Mouse (Mus musculus): ENCODE results near the gene Gm4756. TPM values are rescaled to one million over a fixed set of nuclear protein-coding genes. Genes with fewer than 3 reads are reported as not detected.

Gm4756 gene
- polyA plus RNA-seq, 1 experiment: 10.6 TPM

DNA sequence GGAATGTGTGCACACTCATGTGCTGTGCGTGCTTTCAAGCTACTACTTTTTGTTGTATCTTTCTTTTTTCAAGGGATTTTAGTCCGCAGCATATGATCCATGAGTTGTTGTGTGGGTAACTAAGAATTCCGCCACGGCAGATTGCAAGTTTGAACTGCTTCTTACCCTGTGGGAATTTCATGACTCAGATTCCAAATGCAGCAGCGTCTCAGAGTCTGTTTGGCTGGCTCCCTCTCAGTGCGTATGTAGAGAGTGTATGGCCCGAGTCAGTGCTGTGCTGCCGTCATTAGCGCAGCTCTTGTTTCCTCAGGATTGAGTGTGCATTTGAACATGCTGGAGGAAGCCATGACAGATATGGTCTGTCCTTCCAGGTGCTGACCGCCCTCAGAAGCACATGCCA lies 110.9 kb downstream of the Gm4756 start:
- peaks cover 15% of the 10 kb centered on the region for H3K36me3 ChIP-seq (ENCODE audit: control insufficient read depth, insufficient read depth, low read length, poor library complexity, severe bottlenecking)
- TF ChIP-seq CTCF (IDR thresholded peaks at IDR 0.05; ENCODE audit: low read depth, low read length) (no peak), EP300 (IDR thresholded peaks at IDR 0.05; ENCODE audit: insufficient read depth, low read depth, low read length) (no peak), POLR2A (IDR thresholded peaks at IDR 0.05; ENCODE audit: insufficient read depth, low read length) (no peak)
- H3K4me3 ChIP-seq (ENCODE audit: low read depth, low read length): no peak overlapping the region
- H3K4me1 ChIP-seq (ENCODE audit: control insufficient read depth, insufficient read depth, low read length): no peaks in the 10 kb centered on the region
- no peak overlapping the region for H3K9ac ChIP-seq (ENCODE audit: low read depth, poor library complexity, severe bottlenecking)
- no peak overlapping the region for H3K27ac ChIP-seq (ENCODE audit: insufficient read depth, low read length)
- no peaks in the 10 kb centered on the region for H3K27me3 ChIP-seq (ENCODE audit: control insufficient read depth, insufficient read depth, low read length, poor library complexity, severe bottlenecking)
- no peaks in the 10 kb centered on the region for H3K9me3 ChIP-seq (replicated peaks; ENCODE audit: control insufficient read depth, insufficient read depth, low read length, poor library complexity, severe bottlenecking)

DNA sequence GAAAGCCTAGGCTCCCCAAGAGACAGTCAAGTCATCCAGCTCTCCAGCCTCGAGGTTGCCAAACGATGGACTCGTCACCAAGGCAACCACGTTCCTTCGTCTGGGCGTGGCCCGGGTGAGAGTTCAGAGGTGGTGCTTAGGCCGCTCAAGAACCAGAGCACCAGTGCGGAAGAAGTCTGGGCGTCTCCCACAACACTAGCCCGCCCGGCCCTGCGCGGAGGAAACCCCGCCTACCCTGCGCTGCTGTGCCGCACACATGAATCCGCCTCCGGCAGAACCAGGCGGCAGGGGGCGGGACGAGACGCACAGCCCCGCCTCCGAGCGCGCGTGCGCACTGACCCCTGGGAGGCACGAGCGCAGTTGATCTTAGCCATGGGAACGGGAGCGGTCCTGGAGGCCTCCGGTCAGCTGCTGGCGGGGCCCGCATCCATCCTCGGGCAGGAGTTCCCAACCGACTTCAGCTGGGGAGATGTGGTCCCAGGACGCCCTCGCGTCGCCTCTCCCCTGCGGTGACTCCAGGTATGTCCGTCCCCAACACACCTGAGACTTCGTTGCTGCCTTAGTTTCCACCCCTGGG lies 113.4 kb downstream of the Gm4756 start, which contains the start of gene Pcnx4:
Gene Pcnx4 (plus strand): TSS at position 363 of the 577 bp plus-strand sequence.
- Histone ChIP-seq H3K9me3 (replicated peaks; ENCODE audit: control insufficient read depth, insufficient read depth, low read length, poor library complexity, severe bottlenecking) (no peaks in the 10 kb centered on the region), H3K27ac (ENCODE audit: insufficient read depth, low read length) (no peak within 1 kb of the TSS), H3K27me3 (ENCODE audit: control insufficient read depth, insufficient read depth, low read length, poor library complexity, severe bottlenecking) (no peaks in the 10 kb centered on the region), H3K4me1 (ENCODE audit: control insufficient read depth, insufficient read depth, low read length) (no peaks in the 10 kb centered on the region), H3K4me3 (ENCODE audit: low read depth, low read length) (peak within 1 kb of the TSS; percentile 83), H3K9ac (ENCODE audit: low read depth, poor library complexity, severe bottlenecking) (peak within 1 kb of the TSS; percentile 37), H3K36me3 (ENCODE audit: control insufficient read depth, insufficient read depth, low read length, poor library complexity, severe bottlenecking) (peaks cover 5% of the 10 kb centered on the region; the same call in 1 of the 2 replicates)
- peak; percentile 71; the same call in 1 of the 2 replicates for TF ChIP-seq EP300 (IDR thresholded peaks at IDR 0.05; ENCODE audit: insufficient read depth, low read depth, low read length)
- TF ChIP-seq POLR2A (IDR thresholded peaks at IDR 0.05; ENCODE audit: insufficient read depth, low read length): peak; percentile 66
- no peak for TF ChIP-seq CTCF (IDR thresholded peaks at IDR 0.05; ENCODE audit: low read depth, low read length)

DNA sequence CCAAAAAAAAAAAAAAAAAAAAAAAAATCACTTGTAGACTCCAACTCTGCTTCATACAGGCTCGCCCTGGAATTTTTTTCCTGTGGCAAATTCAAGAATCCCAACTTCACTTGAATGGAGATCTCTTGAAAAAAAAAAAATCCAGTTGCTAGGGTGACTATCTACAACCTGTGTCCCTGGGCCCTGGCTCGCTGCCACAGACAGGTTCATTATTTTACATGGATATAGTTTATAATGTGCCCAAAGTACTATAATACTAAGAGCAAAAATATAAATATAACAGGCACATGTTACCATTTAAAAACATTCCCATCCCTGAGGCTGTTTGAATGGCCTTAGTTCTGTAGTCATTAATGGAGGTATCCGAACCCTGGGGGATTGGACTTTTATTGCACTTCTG lies 113.9 kb downstream of the Gm4756 start:
- H3K9ac ChIP-seq (ENCODE audit: low read depth, poor library complexity, severe bottlenecking): no peak overlapping the region
- H3K9me3 ChIP-seq (replicated peaks; ENCODE audit: control insufficient read depth, insufficient read depth, low read length, poor library complexity, severe bottlenecking): no peaks in the 10 kb centered on the region
- TF ChIP-seq CTCF (IDR thresholded peaks at IDR 0.05; ENCODE audit: low read depth, low read length): no peak
- no peak for TF ChIP-seq POLR2A (IDR thresholded peaks at IDR 0.05; ENCODE audit: insufficient read depth, low read length)
- no peak for TF ChIP-seq EP300 (IDR thresholded peaks at IDR 0.05; ENCODE audit: insufficient read depth, low read depth, low read length)
- no peak overlapping the region for H3K27ac ChIP-seq (ENCODE audit: insufficient read depth, low read length)
- H3K36me3 ChIP-seq (ENCODE audit: control insufficient read depth, insufficient read depth, low read length, poor library complexity, severe bottlenecking): peaks cover 5% of the 10 kb centered on the region; the same call in 1 of the 2 replicates
- no peak overlapping the region for H3K4me3 ChIP-seq (ENCODE audit: low read depth, low read length)
- no peaks in the 10 kb centered on the region for H3K4me1 ChIP-seq (ENCODE audit: control insufficient read depth, insufficient read depth, low read length)
- H3K27me3 ChIP-seq (ENCODE audit: control insufficient read depth, insufficient read depth, low read length, poor library complexity, severe bottlenecking): no peaks in the 10 kb centered on the region

DNA sequence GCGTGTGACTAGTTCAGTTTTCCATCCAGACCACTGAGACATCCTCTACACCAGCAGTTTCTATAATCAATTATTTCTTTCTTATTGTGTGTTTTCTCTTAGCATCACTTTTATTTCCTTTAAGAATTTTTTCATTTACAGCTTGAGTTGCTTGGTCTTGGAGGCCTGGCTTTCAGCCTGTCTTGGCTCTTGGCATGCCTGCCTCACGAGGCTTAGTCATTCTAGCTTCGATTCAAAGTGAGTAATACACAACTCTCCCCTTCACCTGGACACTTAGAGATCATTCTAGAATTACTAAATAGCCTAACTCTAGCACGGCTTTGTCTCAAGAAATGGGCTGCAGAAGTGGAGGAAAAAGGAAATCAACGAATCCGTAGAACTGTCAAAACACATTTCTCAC lies 115.5 kb downstream of the Gm4756 start:
- peaks cover 3% of the 10 kb centered on the region; the same call in 1 of the 2 replicates for H3K36me3 ChIP-seq (ENCODE audit: control insufficient read depth, insufficient read depth, low read length, poor library complexity, severe bottlenecking)
- peaks cover 6% of the 10 kb centered on the region for H3K9me3 ChIP-seq (replicated peaks; ENCODE audit: control insufficient read depth, insufficient read depth, low read length, poor library complexity, severe bottlenecking)
- H3K27me3 ChIP-seq (ENCODE audit: control insufficient read depth, insufficient read depth, low read length, poor library complexity, severe bottlenecking): no peaks in the 10 kb centered on the region
- no peaks in the 10 kb centered on the region for H3K4me1 ChIP-seq (ENCODE audit: control insufficient read depth, insufficient read depth, low read length)
- no peak overlapping the region for H3K27ac ChIP-seq (ENCODE audit: insufficient read depth, low read length)
- no peak overlapping the region for H3K4me3 ChIP-seq (ENCODE audit: low read depth, low read length)
- TF ChIP-seq CTCF (IDR thresholded peaks at IDR 0.05; ENCODE audit: low read depth, low read length) (no peak), EP300 (IDR thresholded peaks at IDR 0.05; ENCODE audit: insufficient read depth, low read depth, low read length) (no peak), POLR2A (IDR thresholded peaks at IDR 0.05; ENCODE audit: insufficient read depth, low read length) (no peak)
- H3K9ac ChIP-seq (ENCODE audit: low read depth, poor library complexity, severe bottlenecking): no peak overlapping the region

DNA sequence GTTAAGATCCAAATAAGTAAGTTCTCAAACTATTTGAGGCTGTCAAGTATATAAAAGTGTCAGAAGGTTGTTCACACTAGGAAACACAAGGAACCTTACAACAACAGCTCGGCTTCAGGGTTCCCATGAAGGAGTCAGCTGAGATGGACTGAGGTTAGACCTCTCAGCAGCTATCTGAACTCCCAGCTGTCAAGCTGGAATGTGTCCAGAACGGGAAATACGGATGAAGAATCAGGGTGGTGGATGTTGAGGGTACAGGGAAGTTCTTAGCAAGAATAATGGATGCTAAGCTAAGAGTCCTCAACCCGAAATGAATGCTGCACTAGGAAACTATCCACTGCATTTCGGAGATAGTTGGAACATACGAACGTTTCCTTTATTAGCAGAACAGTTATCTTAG lies 117.2 kb downstream of the Gm4756 start:
- H3K4me1 ChIP-seq (ENCODE audit: control insufficient read depth, insufficient read depth, low read length): no peaks in the 10 kb centered on the region
- no peak overlapping the region for H3K4me3 ChIP-seq (ENCODE audit: low read depth, low read length)
- H3K9me3 ChIP-seq (replicated peaks; ENCODE audit: control insufficient read depth, insufficient read depth, low read length, poor library complexity, severe bottlenecking): peaks cover 6% of the 10 kb centered on the region
- TF ChIP-seq EP300 (IDR thresholded peaks at IDR 0.05; ENCODE audit: insufficient read depth, low read depth, low read length): no peak
- TF ChIP-seq POLR2A (IDR thresholded peaks at IDR 0.05; ENCODE audit: insufficient read depth, low read length): no peak
- TF ChIP-seq CTCF (IDR thresholded peaks at IDR 0.05; ENCODE audit: low read depth, low read length): no peak
- no peaks in the 10 kb centered on the region for H3K36me3 ChIP-seq (ENCODE audit: control insufficient read depth, insufficient read depth, low read length, poor library complexity, severe bottlenecking)
- H3K9ac ChIP-seq (ENCODE audit: low read depth, poor library complexity, severe bottlenecking): no peak overlapping the region
- no peaks in the 10 kb centered on the region for H3K27me3 ChIP-seq (ENCODE audit: control insufficient read depth, insufficient read depth, low read length, poor library complexity, severe bottlenecking)
- no peak overlapping the region for H3K27ac ChIP-seq (ENCODE audit: insufficient read depth, low read length)

Other genes with a start within 250 kb of the Gm4756 start
- 6.3 and 6.6 TPM in 2 replicates for gene Rtn1, start 240.6 kb downstream of the Gm4756 start, polyA plus RNA-seq (2011; ENCODE audit: insufficient read depth, insufficient read length, low read depth, missing spikeins)
- 3.6 and 4.6 TPM in 2 replicates for gene Lrrc9, start 207.8 kb downstream of the Gm4756 start, polyA plus RNA-seq (2011; ENCODE audit: insufficient read depth, insufficient read length, low read depth, missing spikeins)
- gene Pcnx4, start 113.3 kb downstream of the Gm4756 start, polyA plus RNA-seq (2011; ENCODE audit: insufficient read depth, insufficient read length, low read depth, missing spikeins): 11.4 and 13.0 TPM in 2 replicates
- 38.0 and 42.7 TPM in 2 replicates for gene Dhrs7, start 15.2 kb upstream of the Gm4756 start, polyA plus RNA-seq (2011; ENCODE audit: insufficient read depth, insufficient read length, low read depth, missing spikeins)
- gene Ppm1a, start 107.8 kb upstream of the Gm4756 start, polyA plus RNA-seq (2011; ENCODE audit: insufficient read depth, insufficient read length, low read depth, missing spikeins): 183 and 202 TPM in 2 replicates

Data from ES-Bruce4 (cell line).